Mouse (Mus musculus): Measurements from ENCODE around the gene Slc18a3.

GRCm38 (mm10) chr14:32467606-32468005 is 3.0 kb upstream of the Slc18a3 start:
- TF ChIP-seq MAX (IDR thresholded peaks at IDR 0.05), result no peak
- TF ChIP-seq CTCF (IDR thresholded peaks at IDR 0.05; ENCODE audit: control insufficient read depth, insufficient read depth, insufficient read length), result no peak
- TF ChIP-seq USF1 (IDR thresholded peaks at IDR 0.05; ENCODE audit: low read depth), result no peak
- TF ChIP-seq MYOD1 (IDR thresholded peaks at IDR 0.05; ENCODE audit: control insufficient read depth, insufficient read length, low read depth), result no peak
- TF ChIP-seq CEBPB (IDR thresholded peaks at IDR 0.05; ENCODE audit: low read depth), result no peak
- TF ChIP-seq MYOG (IDR thresholded peaks at IDR 0.05; ENCODE audit: control insufficient read depth, extremely low read depth, insufficient read length), result no peak
- no peak for TF ChIP-seq FOSL1 (IDR thresholded peaks at IDR 0.05; ENCODE audit: insufficient read depth, low read length, poor library complexity, severe bottlenecking)

Data from C2C12 (cell line).